Mouse (Mus musculus) CH12.LX (cell line): ENCODE data around the gene Ppp4c. TPM values are rescaled to one million over a fixed set of nuclear protein-coding genes. Genes with fewer than 3 reads are reported as not detected.

Source experiments
- DNase-seq: peaks from one replicate; pipeline ENCODE4 v3.0.0-alpha.2; 2013; ENCODE audit errors: extremely low read depth
- H3K27ac ChIP-seq: 2 replicates; pipeline ENCODE4 v1.5.1; 2012; ENCODE audit warnings: low read depth, mild to moderate bottlenecking, control low read depth, moderate library complexity; ENCODE audit not compliant: insufficient read depth
- H3K27me3 ChIP-seq: replicated peaks from 2 replicates; pipeline ENCODE3; 2012; ENCODE audit warnings: inconsistent platforms
- H3K36me3 ChIP-seq, 2 experiments: replicated peaks in 1 of 2; 2 replicates each; pipeline versions ENCODE3 to v1.6.1; 2012; ENCODE audit warnings: inconsistent platforms in 1 of 2, low read length in 1 of 2, mild to moderate bottlenecking in 1 of 2, mixed read lengths in 1 of 2, moderate library complexity in 1 of 2; ENCODE audit not compliant: control insufficient read depth in 1 of 2, insufficient read depth in 1 of 2
- H3K4me1 ChIP-seq, 2 experiments: 2 replicates each; pipeline ENCODE4 v1.6.1; 2012; ENCODE audit warnings: inconsistent platforms in 1 of 2, moderate library complexity in 1 of 2; ENCODE audit not compliant: insufficient read depth in 2 of 2, control insufficient read depth in 1 of 2
- H3K4me2 ChIP-seq: 2 replicates; pipeline ENCODE4 v1.6.1; 2012; ENCODE audit warnings: low read depth, mild to moderate bottlenecking, control low read depth; ENCODE audit not compliant: poor library complexity, insufficient read depth, severe bottlenecking
- H3K4me3 ChIP-seq, 3 experiments: fragments of 150-350 bp in 1 of 3; sonication (generic) in 1 of 3; replicated peaks in 1 of 3; 2 replicates each; pipeline versions ENCODE3 to v1.5.1; 2011 to 2012; ENCODE audit warnings: low read depth in 2 of 3, low read length in 2 of 3, mild to moderate bottlenecking in 2 of 3, moderate library complexity in 2 of 3, control low read depth in 1 of 3, improper control_type of control experiment in 1 of 3, inconsistent platforms in 1 of 3, mixed read lengths in 1 of 3; ENCODE audit not compliant: poor library complexity in 1 of 3
- H3K79me2 ChIP-seq: replicated peaks from 2 replicates; pipeline ENCODE4 v1.6.1; 2012; ENCODE audit warnings: mild to moderate bottlenecking, moderate library complexity; ENCODE audit not compliant: control insufficient read depth, poor library complexity, insufficient read depth, severe bottlenecking; ENCODE audit errors: extremely low read depth
- H3K9ac ChIP-seq: 2 replicates; pipeline ENCODE4 v1.6.1; 2012; ENCODE audit warnings: low read depth, mild to moderate bottlenecking, control low read depth, moderate library complexity; ENCODE audit not compliant: insufficient read depth
- H3K9me3 ChIP-seq: replicated peaks from 2 replicates; pipeline ENCODE3; 2012; ENCODE audit warnings: low read length, inconsistent platforms, mixed read lengths
- BHLHE40 ChIP-seq: IDR thresholded peaks from 2 replicates; pipeline ENCODE4 v1.6.1; 2011; ENCODE audit warnings: mild to moderate bottlenecking, low read depth, low read length, improper control_type of control experiment
- CHD1 ChIP-seq: IDR thresholded peaks from 2 replicates; pipeline ENCODE4 v1.6.1; 2012; ENCODE audit warnings: low read depth, low read length, improper control_type of control experiment, inconsistent platforms
- CHD2 ChIP-seq: IDR thresholded peaks from 2 replicates; pipeline ENCODE4 v1.6.1; 2011; ENCODE audit warnings: low read length, improper control_type of control experiment
- CTCF ChIP-seq, 2 experiments: IDR thresholded peaks in 1 of 2; conservative IDR thresholded peaks in 1 of 2; 2 replicates each; pipeline ENCODE4 v1.5.1; 2011 to 2012; ENCODE audit warnings: low read depth in 2 of 2, low read length in 2 of 2, improper control_type of control experiment in 1 of 2, inconsistent platforms in 1 of 2, mild to moderate bottlenecking in 1 of 2, moderate library complexity in 1 of 2
- E2F4 ChIP-seq: IDR thresholded peaks from 2 replicates; pipeline ENCODE4 v1.6.1; 2011; ENCODE audit warnings: low read depth, low read length, improper control_type of control experiment; ENCODE audit not compliant: insufficient replicate concordance
- ELF1 ChIP-seq: IDR thresholded peaks from 2 replicates; pipeline ENCODE4 v1.6.1; 2014; ENCODE audit warnings: low read depth, mild to moderate bottlenecking, inconsistent platforms, low read length, improper control_type of control experiment
- EP300 ChIP-seq: IDR thresholded peaks from 2 replicates; pipeline ENCODE4 v1.6.1; 2011; ENCODE audit warnings: low read length, improper control_type of control experiment
- ETS1 ChIP-seq: conservative IDR thresholded peaks from 2 replicates; pipeline ENCODE4 v1.6.1; 2012; ENCODE audit warnings: low read depth, mild to moderate bottlenecking, inconsistent platforms, low read length, improper control_type of control experiment, moderate library complexity
- GABPA ChIP-seq: IDR thresholded peaks from 2 replicates; pipeline ENCODE4 v1.6.1; 2012; ENCODE audit warnings: low read depth, low read length, improper control_type of control experiment, inconsistent platforms; ENCODE audit not compliant: insufficient replicate concordance
- HCFC1 ChIP-seq: IDR thresholded peaks from 2 replicates; pipeline ENCODE4 v1.6.1; 2012; ENCODE audit warnings: low read depth, mild to moderate bottlenecking, inconsistent platforms, low read length, improper control_type of control experiment
- IRF4 ChIP-seq: IDR thresholded peaks from 2 replicates; pipeline ENCODE4 v1.6.1; 2014; ENCODE audit warnings: low read depth, mild to moderate bottlenecking, inconsistent platforms, low read length, improper control_type of control experiment
- JUN ChIP-seq: IDR thresholded peaks from 2 replicates; pipeline ENCODE4 v1.6.1; 2011; ENCODE audit warnings: low read depth, mild to moderate bottlenecking, low read length, improper control_type of control experiment, moderate library complexity; ENCODE audit not compliant: insufficient read depth
- JUND ChIP-seq: conservative IDR thresholded peaks from 2 replicates; pipeline ENCODE4 v1.6.1; 2011; ENCODE audit warnings: low read depth, low read length, improper control_type of control experiment
- KAT2A ChIP-seq: IDR thresholded peaks from 2 replicates; pipeline ENCODE4 v1.6.1; 2012; ENCODE audit warnings: low read length, improper control_type of control experiment, inconsistent platforms; ENCODE audit not compliant: insufficient replicate concordance
- MAFK ChIP-seq: IDR thresholded peaks from 2 replicates; pipeline ENCODE4 v1.6.1; 2011; ENCODE audit warnings: low read length, improper control_type of control experiment; ENCODE audit not compliant: insufficient replicate concordance
- MAX ChIP-seq: IDR thresholded peaks from 2 replicates; pipeline ENCODE4 v1.6.1; 2011; ENCODE audit warnings: low read length, improper control_type of control experiment
- MAZ ChIP-seq: IDR thresholded peaks from 2 replicates; pipeline ENCODE4 v1.6.1; 2012; ENCODE audit warnings: low read depth, mild to moderate bottlenecking, inconsistent platforms, low read length, improper control_type of control experiment, moderate library complexity
- MEF2A ChIP-seq: IDR thresholded peaks from 2 replicates; pipeline ENCODE4 v1.6.1; 2014; ENCODE audit warnings: low read depth, mild to moderate bottlenecking, inconsistent platforms, low read length, improper control_type of control experiment, borderline replicate concordance
- MXI1 ChIP-seq: IDR thresholded peaks from 2 replicates; pipeline ENCODE4 v1.6.1; 2011; ENCODE audit warnings: mild to moderate bottlenecking, low read depth, low read length, improper control_type of control experiment
- MYC ChIP-seq: IDR thresholded peaks from 2 replicates; pipeline ENCODE4 v1.6.1; 2011; ENCODE audit warnings: low read depth, mild to moderate bottlenecking, improper control_type of control experiment, low read length
- NRF1 ChIP-seq: IDR thresholded peaks from 2 replicates; pipeline ENCODE4 v1.6.1; 2014; ENCODE audit warnings: low read depth, mild to moderate bottlenecking, inconsistent platforms, low read length, improper control_type of control experiment, moderate library complexity
- PAX5 ChIP-seq: IDR thresholded peaks from 2 replicates; pipeline ENCODE4 v1.6.1; 2012; ENCODE audit warnings: low read length, inconsistent platforms, mixed read lengths
- POLR2A ChIP-seq: IDR thresholded peaks from 2 replicates; pipeline ENCODE4 v1.6.1; 2011; ENCODE audit warnings: low read depth, mild to moderate bottlenecking, improper control_type of control experiment, low read length
- POLR2AphosphoS2 ChIP-seq: IDR thresholded peaks from 2 replicates; pipeline ENCODE4 v1.6.1; 2011; ENCODE audit warnings: low read depth, low read length, improper control_type of control experiment
- RAD21 ChIP-seq: IDR thresholded peaks from 2 replicates; pipeline ENCODE4 v1.6.1; 2011; ENCODE audit warnings: low read depth, mild to moderate bottlenecking, low read length, improper control_type of control experiment, moderate library complexity
- RCOR1 ChIP-seq: conservative IDR thresholded peaks from 2 replicates; pipeline ENCODE4 v1.6.1; 2012; ENCODE audit warnings: low read depth, mild to moderate bottlenecking, inconsistent platforms, low read length, improper control_type of control experiment
- SIN3A ChIP-seq: IDR thresholded peaks from 2 replicates; pipeline ENCODE4 v1.6.1; 2012; ENCODE audit warnings: low read length, improper control_type of control experiment, inconsistent platforms
- SMC3 ChIP-seq: IDR thresholded peaks from 2 replicates; pipeline ENCODE4 v1.6.1; 2011; ENCODE audit warnings: low read depth, low read length, improper control_type of control experiment
- TBP ChIP-seq: conservative IDR thresholded peaks from 2 replicates; pipeline ENCODE4 v1.6.1; 2011; ENCODE audit warnings: low read depth, low read length, improper control_type of control experiment
- TCF12 ChIP-seq: IDR thresholded peaks from 2 replicates; pipeline ENCODE4 v1.6.1; 2014; ENCODE audit warnings: low read depth, mild to moderate bottlenecking, inconsistent platforms, low read length, improper control_type of control experiment
- UBTF ChIP-seq: IDR thresholded peaks from 2 replicates; pipeline ENCODE4 v1.6.1; 2012; ENCODE audit warnings: low read depth, mild to moderate bottlenecking, inconsistent platforms, low read length, improper control_type of control experiment, moderate library complexity
- USF1 ChIP-seq: IDR thresholded peaks from 2 replicates; pipeline ENCODE4 v1.6.1; 2014; ENCODE audit warnings: low read depth, mild to moderate bottlenecking, inconsistent platforms, low read length, improper control_type of control experiment
- USF2 ChIP-seq: conservative IDR thresholded peaks from 2 replicates; pipeline ENCODE4 v1.6.1; 2011; ENCODE audit warnings: low read depth, low read length, improper control_type of control experiment
- ZC3H11A ChIP-seq: IDR thresholded peaks from 2 replicates; pipeline ENCODE4 v1.6.1; 2012; ENCODE audit warnings: low read depth, mild to moderate bottlenecking, inconsistent platforms, low read length, improper control_type of control experiment
- ZKSCAN1 ChIP-seq: IDR thresholded peaks from 2 replicates; pipeline ENCODE4 v1.6.1; 2012; ENCODE audit warnings: low read depth, inconsistent platforms, low read length, improper control_type of control experiment, borderline replicate concordance
- ZMIZ1 ChIP-seq: IDR thresholded peaks from 2 replicates; pipeline ENCODE4 v1.6.1; 2012; ENCODE audit warnings: low read depth, mild to moderate bottlenecking, inconsistent platforms, low read length, improper control_type of control experiment
- ZNF384 ChIP-seq: IDR thresholded peaks from 2 replicates; pipeline ENCODE4 v1.6.1; 2012; ENCODE audit warnings: low read depth, low read length, improper control_type of control experiment, inconsistent platforms
- dilution Hi-C: fragments of 300-500 bp; cut with MboI; formaldehyde crosslinking; loops from 2 replicates; pipeline ENCODE4 v1.14.3; 2020; ENCODE audit warnings: low sequenced_read_pairs; ENCODE audit not compliant: extremely low pct_unique_long_range_greater_than_20kb, extremely low pct_ligation_motif_present
- in situ Hi-C: fragments of 300-500 bp; cut with MboI; formaldehyde crosslinking; loops from 3 replicates; pipeline ENCODE4 v1.14.3; 2019; ENCODE audit warnings: low sequenced_read_pairs, low pct_ligation_motif_present, low pct_unique_long_range_greater_than_20kb, mixed read lengths
- polyA plus RNA-seq: library from polyadenylated mRNA; unstranded; fragments of >175 nt; gene quantifications from 2 replicates; pipeline ENCODE4 v1.2.1, GENCODE M21; 2012; ENCODE audit warnings: low read depth; ENCODE audit not compliant: insufficient read length
- total RNA-seq, 2 experiments: library from RNA; depleted of rRNA; stranded (reverse); fragments of 300-350 nt in 1 of 2; fragments of >200 nt in 1 of 2; gene quantifications; 2 replicates each; pipeline ENCODE4 v1.2.3; 2012 to 2014

Ppp4c gene
- total RNA-seq (2012; rRNA removed) (201 and 213 TPM in 2 replicates), total RNA-seq (2014; rRNA removed) (175 and 195 TPM in 2 replicates), polyA plus RNA-seq (161 and 168 TPM in 2 replicates)

- Histone ChIP-seq H3K27me3 (no peaks in the 10 kb centered on the region), H3K4me1 (peaks cover 8 to 60% of the 10 kb centered on the region in 2 experiments), H3K9ac (peak within 1 kb of the TSS; percentile 96), H3K79me2 (peaks cover 40% of the 10 kb centered on the region), H3K9me3 (no peaks in the 10 kb centered on the region), H3K27ac (peak within 1 kb of the TSS; percentile 90), H3K4me3 (peak within 1 kb of the TSS; percentile 71 to 88 (median 81)), H3K4me2 (peak within 1 kb of the TSS; percentile 72), H3K36me3 (peaks cover 57 to 73% of the 10 kb centered on the region in 2 experiments)
- DNase-seq = peak; percentile 98
- in situ Hi-C loops = no loop called here
- dilution Hi-C loops = no loop called here
- TF ChIP-seq ETS1 (0 out of 2 replicates have a peak, but pooled peaks have one; percentile 10), E2F4 (no peak), SMC3 (no peak), IRF4 (peak; percentile 7; the same call in 1 of the 2 replicates), TCF12 (peak; percentile 84), ZKSCAN1 (no peak), ZNF384 (no peak), TBP (peak; percentile 59), JUND (no peak), USF1 (no peak), MEF2A (peak; percentile 62; the same call in 1 of the 2 replicates), ZMIZ1 (peak; percentile 91; the same call in 1 of the 2 replicates), BHLHE40 (0 out of 2 replicates have a peak, but pooled peaks have one; percentile 1), MAX (no peak; the same call in 1 of the 2 replicates), CHD1 (no peak), MXI1 (peak; percentile 87), HCFC1 (peak; percentile 91), ZC3H11A (no peak), NRF1 (peak; percentile 47; the same call in 1 of the 2 replicates), CTCF (conservative IDR thresholded peaks at IDR 0.05 in 1 of 2, IDR thresholded peaks at IDR 0.05 in 1 of 2; ENCODE audit: low read depth in 2 of 2, low read length in 2 of 2) (no peak), SIN3A (peak; percentile 94; the same call in 1 of the 2 replicates), USF2 (no peak), GABPA (peak; percentile 6; the same call in 1 of the 2 replicates), EP300 (no peak), MAZ (peak; percentile 82), UBTF (no peak), KAT2A (peak; percentile 88; the same call in 1 of the 2 replicates), JUN (no peak), RAD21 (no peak), CHD2 (0 out of 2 replicates have a peak, but pooled peaks have one; percentile 62), POLR2A (peak; percentile 95), POLR2AphosphoS2 (peak; percentile 96), RCOR1 (no peak; the same call in none of the 2 replicates), MYC (peak; percentile 54; the same call in 1 of the 2 replicates), MAFK (no peak), PAX5 (no peak), ELF1 (peak; percentile 99)
Measured at GRCm38 (mm10) chr7:126791851-126792720, at the start of gene Ppp4c. TSS of gene Ppp4c (minus strand) at chr7:126792496.
